Mouse (Mus musculus): ENCODE results near the gene Kdm7a. TPM values are rescaled to one million over a fixed set of nuclear protein-coding genes. Genes with fewer than 3 reads are reported as not detected.

Kdm7a gene
- polyA plus RNA-seq, 1 experiment: 4.0 TPM

- no peak for TF ChIP-seq CTCF (IDR thresholded peaks at IDR 0.05; ENCODE audit: insufficient read depth, low read length)
- TF ChIP-seq POLR2A (IDR thresholded peaks at IDR 0.05; ENCODE audit: borderline replicate concordance, extremely low read depth, low read depth, low read length): no peak
- DNase-seq: no peak
- Histone ChIP-seq H3K4me3 (replicated peaks; ENCODE audit: extremely low read depth, low read depth, low read length) (no peak overlapping the region), H3K4me1 (ENCODE audit: control insufficient read depth, insufficient read depth, low read length) (no peaks in the 10 kb centered on the region)
- 55% methylated on average over 1 of the region's 1 CpGs for WGBS
Measured at GRCm38 (mm10) chr6:39169089-39169488, 37.5 kb downstream of the Kdm7a start.

GRCm38 (mm10) chr6:39164891-39165290 is 41.7 kb downstream of the Kdm7a start:
- no peak overlapping the region for H3K4me3 ChIP-seq (replicated peaks; ENCODE audit: extremely low read depth, low read depth, low read length)
- TF ChIP-seq POLR2A (IDR thresholded peaks at IDR 0.05; ENCODE audit: borderline replicate concordance, extremely low read depth, low read depth, low read length) (no peak), CTCF (IDR thresholded peaks at IDR 0.05; ENCODE audit: insufficient read depth, low read length) (no peak)
- 97% methylated on average over 1 of the region's 1 CpGs for WGBS
- no peak for DNase-seq
- no peaks in the 10 kb centered on the region for H3K4me1 ChIP-seq (ENCODE audit: control insufficient read depth, insufficient read depth, low read length)

- no peaks in the 10 kb centered on the region for H3K4me1 ChIP-seq (ENCODE audit: control insufficient read depth, insufficient read depth, low read length)
- no peak overlapping the region for H3K4me3 ChIP-seq (replicated peaks; ENCODE audit: extremely low read depth, low read depth, low read length)
- 93% methylated on average over 6 of the region's 6 CpGs for WGBS
- TF ChIP-seq POLR2A (IDR thresholded peaks at IDR 0.05; ENCODE audit: borderline replicate concordance, extremely low read depth, low read depth, low read length): no peak
- TF ChIP-seq CTCF (IDR thresholded peaks at IDR 0.05; ENCODE audit: insufficient read depth, low read length): no peak
- no peak for DNase-seq
Measured at GRCm38 (mm10) chr6:39161975-39162374, 44.6 kb downstream of the Kdm7a start.

- H3K4me1 ChIP-seq (ENCODE audit: control insufficient read depth, insufficient read depth, low read length): no peaks in the 10 kb centered on the region
- no peak overlapping the region for H3K4me3 ChIP-seq (replicated peaks; ENCODE audit: extremely low read depth, low read depth, low read length)
- 0 out of 2 replicates have a peak, but pooled peaks have one; percentile 18 for TF ChIP-seq CTCF (IDR thresholded peaks at IDR 0.05; ENCODE audit: insufficient read depth, low read length)
- TF ChIP-seq POLR2A (IDR thresholded peaks at IDR 0.05; ENCODE audit: borderline replicate concordance, extremely low read depth, low read depth, low read length): no peak
- DNase-seq: no peak
- WGBS: 58% methylated on average over 6 of the region's 6 CpGs
Measured at GRCm38 (mm10) chr6:39146041-39146440, 60.5 kb downstream of the Kdm7a start.

- H3K4me3 ChIP-seq (replicated peaks; ENCODE audit: extremely low read depth, low read depth, low read length): no peak overlapping the region
- no peaks in the 10 kb centered on the region for H3K4me1 ChIP-seq (ENCODE audit: control insufficient read depth, insufficient read depth, low read length)
- DNase-seq: no peak
- 78% methylated on average over 5 of the region's 5 CpGs for WGBS
- TF ChIP-seq POLR2A (IDR thresholded peaks at IDR 0.05; ENCODE audit: borderline replicate concordance, extremely low read depth, low read depth, low read length) (no peak), CTCF (IDR thresholded peaks at IDR 0.05; ENCODE audit: insufficient read depth, low read length) (no peak)
Measured at GRCm38 (mm10) chr6:39132556-39132955, 74.0 kb downstream of the Kdm7a start.

- TF ChIP-seq POLR2A (IDR thresholded peaks at IDR 0.05; ENCODE audit: borderline replicate concordance, extremely low read depth, low read depth, low read length): no peak
- TF ChIP-seq CTCF (IDR thresholded peaks at IDR 0.05; ENCODE audit: insufficient read depth, low read length): no peak
- WGBS: 51% methylated on average over 4 of the region's 4 CpGs
- no peak overlapping the region for H3K4me3 ChIP-seq (replicated peaks; ENCODE audit: extremely low read depth, low read depth, low read length)
Measured at GRCm38 (mm10) chr6:39131480-39131879, 75.1 kb downstream of the Kdm7a start.

GRCm38 (mm10) chr6:39124719-39125118 is 81.9 kb downstream of the Kdm7a start:
- Histone ChIP-seq H3K4me3 (replicated peaks; ENCODE audit: extremely low read depth, low read depth, low read length) (no peak overlapping the region), H3K4me1 (ENCODE audit: control insufficient read depth, insufficient read depth, low read length) (no peaks in the 10 kb centered on the region)
- TF ChIP-seq POLR2A (IDR thresholded peaks at IDR 0.05; ENCODE audit: borderline replicate concordance, extremely low read depth, low read depth, low read length): no peak
- no peak for TF ChIP-seq CTCF (IDR thresholded peaks at IDR 0.05; ENCODE audit: insufficient read depth, low read length)
- DNase-seq: no peak

More at GRCm38 (mm10) chr6:39131480-39131879, 75.1 kb downstream of the Kdm7a start:
- no peaks in the 10 kb centered on the region for H3K4me1 ChIP-seq (ENCODE audit: control insufficient read depth, insufficient read depth, low read length)
- no peak for DNase-seq

GRCm38 (mm10) chr6:39120685-39121084 is 85.9 kb downstream of the Kdm7a start:
- H3K4me3 ChIP-seq (replicated peaks; ENCODE audit: extremely low read depth, low read depth, low read length): no peak overlapping the region
- no peak for TF ChIP-seq CTCF (IDR thresholded peaks at IDR 0.05; ENCODE audit: insufficient read depth, low read length)
- 27% methylated on average over 3 of the region's 3 CpGs for WGBS
- H3K4me1 ChIP-seq (ENCODE audit: control insufficient read depth, insufficient read depth, low read length): peaks cover 10% of the 10 kb centered on the region
- no peak for DNase-seq

- H3K4me1 ChIP-seq (ENCODE audit: control insufficient read depth, insufficient read depth, low read length): peaks cover 16% of the 10 kb centered on the region
- TF ChIP-seq CTCF (IDR thresholded peaks at IDR 0.05; ENCODE audit: insufficient read depth, low read length) (no peak), POLR2A (IDR thresholded peaks at IDR 0.05; ENCODE audit: borderline replicate concordance, extremely low read depth, low read depth, low read length) (no peak)
- no peak for DNase-seq
- H3K4me3 ChIP-seq (replicated peaks; ENCODE audit: extremely low read depth, low read depth, low read length): peak overlapping the region; percentile 68
- WGBS: 7% methylated on average over 49 of the region's 49 CpGs
Measured at GRCm38 (mm10) chr6:39118456-39118881, 88.1 kb downstream of the Kdm7a start.

- peak; percentile 85 for DNase-seq
- Histone ChIP-seq H3K4me3 (replicated peaks; ENCODE audit: extremely low read depth, low read depth, low read length) (peak within 1 kb of the TSS; percentile 68), H3K4me1 (ENCODE audit: control insufficient read depth, insufficient read depth, low read length) (peaks cover 16% of the 10 kb centered on the region)
- TF ChIP-seq POLR2A (IDR thresholded peaks at IDR 0.05; ENCODE audit: borderline replicate concordance, extremely low read depth, low read depth, low read length) (peak; percentile 54; the same call in 1 of the 2 replicates), CTCF (IDR thresholded peaks at IDR 0.05; ENCODE audit: insufficient read depth, low read length) (no peak)
- WGBS: under 1% methylated on average over 98 of the region's 101 CpGs
Measured at GRCm38 (mm10) chr6:39117584-39118455, 88.8 kb downstream of the Kdm7a start, which contains the start of gene Parp12. Gene Parp12 (minus strand): TSS chr6:39118349.
